Mouse (Mus musculus): ENCODE data around the gene C1qa. TPM values are rescaled to one million over a fixed set of nuclear protein-coding genes. Genes with fewer than 3 reads are reported as not detected.
A peak's percentile ranks its signal among the peaks of the same experiment; 100 is the strongest.

C1qa gene
- polyA plus RNA-seq, 1 experiment from 2014 or later: 34.2 TPM

- ATAC-seq (replicated peaks; ENCODE audit: low FRiP score, low TSS enrichment, low read depth): no peak
- Histone ChIP-seq H3K4me2 (ENCODE audit: low read length) (no peak overlapping the region), H3K36me3 (ENCODE audit: control insufficient read depth, insufficient read depth, low read length) (no peaks in the 10 kb centered on the region), H3K27ac (ENCODE audit: low read depth) (no peak overlapping the region), H3K4me1 (replicated peaks; ENCODE audit: control insufficient read depth, insufficient read depth, low read length) (no peaks in the 10 kb centered on the region), H3K9me3 (ENCODE audit: control insufficient read depth, low read length) (no peaks in the 10 kb centered on the region), H3K27me3 (replicated peaks; ENCODE audit: control insufficient read depth, insufficient read depth, low read length) (peaks cover 30% of the 10 kb centered on the region), H3K4me3 (ENCODE audit: low read depth, low read length) (no peak overlapping the region), H3K9ac (ENCODE audit: low read length) (no peak overlapping the region)
- WGBS: 42% methylated on average over 9 of the region's 9 CpGs
- DNase-seq (ENCODE audit: low spot score): no peak
Measured at GRCm38 (mm10) chr4:136911804-136912203, 13.2 kb upstream of the C1qa start.

DNA sequence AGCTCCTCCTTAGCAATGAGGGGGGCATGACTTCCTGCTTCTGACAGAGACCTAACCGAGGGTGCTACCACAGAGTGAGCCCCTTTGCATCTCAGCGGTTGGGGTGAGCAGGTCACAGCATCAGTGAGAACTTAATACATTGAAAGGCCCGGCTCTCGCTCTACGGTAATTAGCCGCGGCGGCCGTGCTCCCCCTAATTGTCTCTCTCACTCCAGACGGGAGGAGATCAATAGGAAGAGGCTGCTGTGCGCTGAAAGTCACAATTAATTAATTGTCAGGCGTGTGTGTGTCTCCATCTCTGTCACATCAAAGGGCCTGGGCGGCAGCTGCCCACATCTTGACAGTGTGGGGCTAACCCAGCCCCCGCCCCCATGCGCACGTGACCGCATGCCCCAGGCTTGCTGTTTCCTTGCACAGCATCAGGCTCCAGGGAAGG, 12.6 kb upstream of the C1qa start:
- Histone ChIP-seq H3K4me1 (replicated peaks; ENCODE audit: control insufficient read depth, insufficient read depth, low read length) (no peaks in the 10 kb centered on the region), H3K27me3 (replicated peaks; ENCODE audit: control insufficient read depth, insufficient read depth, low read length) (peaks cover 35% of the 10 kb centered on the region), H3K4me3 (ENCODE audit: low read depth, low read length) (no peak overlapping the region), H3K27ac (ENCODE audit: low read depth) (no peak overlapping the region), H3K9ac (ENCODE audit: low read length) (no peak overlapping the region), H3K9me3 (ENCODE audit: control insufficient read depth, low read length) (no peaks in the 10 kb centered on the region), H3K36me3 (ENCODE audit: control insufficient read depth, insufficient read depth, low read length) (no peaks in the 10 kb centered on the region), H3K4me2 (ENCODE audit: low read length) (no peak overlapping the region)
- 5% methylated on average over 17 of the region's 17 CpGs for WGBS
- no peak for DNase-seq (ENCODE audit: low spot score)
- ATAC-seq (replicated peaks; ENCODE audit: low FRiP score, low TSS enrichment, low read depth): no peak

DNA sequence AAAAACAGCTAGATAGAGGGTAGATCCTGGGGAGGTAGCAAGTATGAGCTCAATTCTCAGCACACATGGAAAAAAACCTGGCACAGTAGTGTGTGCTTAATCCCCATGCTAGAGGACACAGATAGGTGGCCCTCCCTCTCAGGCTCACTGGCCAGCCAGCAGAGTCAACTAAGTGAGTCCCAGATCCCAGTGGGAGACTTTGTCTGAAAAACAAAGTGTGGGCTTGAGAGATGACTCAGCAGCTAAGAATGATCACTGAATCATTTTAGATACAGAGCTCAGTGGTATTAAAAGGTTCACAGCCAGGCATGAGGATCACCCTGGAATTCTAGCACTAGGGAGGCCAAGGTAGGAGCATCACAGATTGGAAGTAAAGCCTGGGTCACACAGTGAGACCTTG, 9.2 kb upstream of the C1qa start:
- Histone ChIP-seq H3K27me3 (replicated peaks; ENCODE audit: control insufficient read depth, insufficient read depth, low read length) (peaks cover 58% of the 10 kb centered on the region), H3K9ac (ENCODE audit: low read length) (no peak overlapping the region), H3K36me3 (ENCODE audit: control insufficient read depth, insufficient read depth, low read length) (no peaks in the 10 kb centered on the region), H3K4me3 (ENCODE audit: low read depth, low read length) (no peak overlapping the region), H3K27ac (ENCODE audit: low read depth) (no peak overlapping the region), H3K4me1 (replicated peaks; ENCODE audit: control insufficient read depth, insufficient read depth, low read length) (no peaks in the 10 kb centered on the region), H3K4me2 (ENCODE audit: low read length) (no peak overlapping the region), H3K9me3 (ENCODE audit: control insufficient read depth, low read length) (no peaks in the 10 kb centered on the region)
- ATAC-seq (replicated peaks; ENCODE audit: low FRiP score, low TSS enrichment, low read depth) (no peak), DNase-seq (ENCODE audit: low spot score) (no peak)

GRCm38 (mm10) chr4:136907033-136907432, 8.4 kb upstream of the C1qa start:
- H3K9me3 ChIP-seq (ENCODE audit: control insufficient read depth, low read length): no peaks in the 10 kb centered on the region
- 10% methylated on average over 7 of the region's 7 CpGs for WGBS
- ATAC-seq (replicated peaks; ENCODE audit: low FRiP score, low TSS enrichment, low read depth) (no peak; the same call in 1 of the 2 replicates), DNase-seq (ENCODE audit: low spot score) (peak; percentile 88)
- H3K36me3 ChIP-seq (ENCODE audit: control insufficient read depth, insufficient read depth, low read length): no peaks in the 10 kb centered on the region
- H3K27ac ChIP-seq (ENCODE audit: low read depth): no peak overlapping the region
- no peak overlapping the region for H3K9ac ChIP-seq (ENCODE audit: low read length)
- peaks cover 50% of the 10 kb centered on the region for H3K27me3 ChIP-seq (replicated peaks; ENCODE audit: control insufficient read depth, insufficient read depth, low read length)
- no peak overlapping the region for H3K4me2 ChIP-seq (ENCODE audit: low read length)
- H3K4me3 ChIP-seq (ENCODE audit: low read depth, low read length): no peak overlapping the region
- H3K4me1 ChIP-seq (replicated peaks; ENCODE audit: control insufficient read depth, insufficient read depth, low read length): no peaks in the 10 kb centered on the region

- no peaks in the 10 kb centered on the region for H3K9me3 ChIP-seq (ENCODE audit: control insufficient read depth, low read length)
- H3K4me2 ChIP-seq (ENCODE audit: low read length): no peak overlapping the region
- no peaks in the 10 kb centered on the region for H3K4me1 ChIP-seq (replicated peaks; ENCODE audit: control insufficient read depth, insufficient read depth, low read length)
- peaks cover 35% of the 10 kb centered on the region for H3K27me3 ChIP-seq (replicated peaks; ENCODE audit: control insufficient read depth, insufficient read depth, low read length)
- H3K36me3 ChIP-seq (ENCODE audit: control insufficient read depth, insufficient read depth, low read length): no peaks in the 10 kb centered on the region
- WGBS: 3% methylated on average over 23 of the region's 23 CpGs
- H3K9ac ChIP-seq (ENCODE audit: low read length): no peak overlapping the region
- DNase-seq (ENCODE audit: low spot score) (no peak), ATAC-seq (replicated peaks; ENCODE audit: low FRiP score, low TSS enrichment, low read depth) (no peak)
- no peak overlapping the region for H3K27ac ChIP-seq (ENCODE audit: low read depth)
- no peak overlapping the region for H3K4me3 ChIP-seq (ENCODE audit: low read depth, low read length)
Measured at GRCm38 (mm10) chr4:136904767-136905539, 6.3 kb upstream of the C1qa start.

DNA sequence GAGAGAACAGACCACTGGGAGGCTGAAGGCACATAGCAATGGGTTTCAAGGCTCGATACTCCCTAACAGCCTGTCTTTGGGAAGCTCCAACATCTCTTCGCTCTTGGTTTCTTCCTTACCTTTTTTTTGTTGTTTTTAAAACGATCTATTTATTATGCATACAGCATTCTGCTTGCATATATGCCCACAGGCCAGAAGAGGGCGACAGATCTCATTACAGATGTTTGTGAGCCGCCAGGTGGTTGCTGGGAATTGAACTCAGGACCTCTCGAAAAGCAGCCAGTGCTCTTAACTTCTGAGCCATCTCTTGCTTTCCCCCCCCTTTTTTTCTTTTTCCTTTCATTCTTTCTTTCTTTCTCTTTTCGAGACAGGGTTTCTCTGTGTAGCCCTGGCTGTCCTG, 551 bp upstream of the C1qa start:
- Histone ChIP-seq H3K27ac (ENCODE audit: low read depth) (no peak overlapping the region), H3K9me3 (ENCODE audit: control insufficient read depth, low read length) (no peaks in the 10 kb centered on the region), H3K4me1 (replicated peaks; ENCODE audit: control insufficient read depth, insufficient read depth, low read length) (peaks cover 6% of the 10 kb centered on the region; the same call in 1 of the 2 replicates), H3K4me3 (ENCODE audit: low read depth, low read length) (no peak overlapping the region), H3K9ac (ENCODE audit: low read length) (no peak overlapping the region), H3K4me2 (ENCODE audit: low read length) (no peak overlapping the region), H3K27me3 (replicated peaks; ENCODE audit: control insufficient read depth, insufficient read depth, low read length) (peaks cover 25% of the 10 kb centered on the region), H3K36me3 (ENCODE audit: control insufficient read depth, insufficient read depth, low read length) (no peaks in the 10 kb centered on the region)
- DNase-seq (ENCODE audit: low spot score): no peak
- 63% methylated on average over 7 of the region's 7 CpGs for WGBS
- no peak for ATAC-seq (replicated peaks; ENCODE audit: low FRiP score, low TSS enrichment, low read depth)

DNA sequence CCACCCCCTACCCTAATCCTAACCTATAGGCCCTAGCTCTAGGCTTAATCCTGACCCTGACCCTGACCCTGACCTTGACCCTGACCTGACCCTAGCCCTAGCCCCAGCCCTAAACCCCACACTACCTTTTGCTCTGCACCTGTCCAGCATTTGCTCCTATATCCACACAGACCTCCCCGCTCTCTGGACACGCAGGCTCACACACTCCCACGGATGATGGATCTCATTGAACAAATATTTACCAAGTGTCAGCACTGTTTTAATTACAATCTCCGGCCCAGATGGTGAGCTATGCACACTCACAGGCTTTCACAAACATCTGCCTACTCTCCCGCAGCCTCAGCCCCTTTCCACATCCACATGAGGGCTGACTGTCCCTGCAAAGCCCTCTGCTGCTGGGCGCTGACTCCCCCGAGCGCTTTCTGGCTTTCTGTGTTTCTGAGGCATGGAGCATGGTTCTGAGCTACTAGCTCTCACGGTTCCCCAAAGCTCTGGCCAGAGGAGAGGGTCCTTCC, 462 bp downstream of the C1qa start:
- Histone ChIP-seq H3K27me3 (replicated peaks; ENCODE audit: control insufficient read depth, insufficient read depth, low read length) (peaks cover 20% of the 10 kb centered on the region), H3K27ac (ENCODE audit: low read depth) (no peak overlapping the region)

GRCm38 (mm10) chr4:136896461-136896860, 2.1 kb downstream of the C1qa start:
- Histone ChIP-seq H3K4me2 (ENCODE audit: low read length) (no peak overlapping the region), H3K4me1 (replicated peaks; ENCODE audit: control insufficient read depth, insufficient read depth, low read length) (peaks cover 6% of the 10 kb centered on the region; the same call in 1 of the 2 replicates), H3K9ac (ENCODE audit: low read length) (no peak overlapping the region), H3K4me3 (ENCODE audit: low read depth, low read length) (no peak overlapping the region), H3K27me3 (replicated peaks; ENCODE audit: control insufficient read depth, insufficient read depth, low read length) (peaks cover 20% of the 10 kb centered on the region), H3K9me3 (ENCODE audit: control insufficient read depth, low read length) (no peaks in the 10 kb centered on the region), H3K36me3 (ENCODE audit: control insufficient read depth, insufficient read depth, low read length) (no peaks in the 10 kb centered on the region), H3K27ac (ENCODE audit: low read depth) (no peak overlapping the region)
- 42% methylated on average over 10 of the region's 10 CpGs for WGBS
- ATAC-seq (replicated peaks; ENCODE audit: low FRiP score, low TSS enrichment, low read depth) (no peak), DNase-seq (ENCODE audit: low spot score) (no peak)

More for the DNA sequence above, 462 bp downstream of the C1qa start:
- ATAC-seq (replicated peaks; ENCODE audit: low FRiP score, low TSS enrichment, low read depth) (no peak), DNase-seq (ENCODE audit: low spot score) (no peak)
- H3K9me3 ChIP-seq (ENCODE audit: control insufficient read depth, low read length): no peaks in the 10 kb centered on the region
- no peaks in the 10 kb centered on the region for H3K36me3 ChIP-seq (ENCODE audit: control insufficient read depth, insufficient read depth, low read length)
- no peak overlapping the region for H3K4me3 ChIP-seq (ENCODE audit: low read depth, low read length)
- no peak overlapping the region for H3K9ac ChIP-seq (ENCODE audit: low read length)
- H3K4me2 ChIP-seq (ENCODE audit: low read length): no peak overlapping the region
- peaks cover 6% of the 10 kb centered on the region; the same call in 1 of the 2 replicates for H3K4me1 ChIP-seq (replicated peaks; ENCODE audit: control insufficient read depth, insufficient read depth, low read length)
- WGBS: 27% methylated on average over 9 of the region's 9 CpGs

- Histone ChIP-seq H3K4me2 (ENCODE audit: low read length) (no peak overlapping the region), H3K27ac (ENCODE audit: low read depth) (no peak overlapping the region), H3K27me3 (replicated peaks; ENCODE audit: control insufficient read depth, insufficient read depth, low read length) (peaks cover 20% of the 10 kb centered on the region), H3K36me3 (ENCODE audit: control insufficient read depth, insufficient read depth, low read length) (no peaks in the 10 kb centered on the region), H3K4me3 (ENCODE audit: low read depth, low read length) (no peak overlapping the region), H3K9me3 (ENCODE audit: control insufficient read depth, low read length) (no peaks in the 10 kb centered on the region), H3K4me1 (replicated peaks; ENCODE audit: control insufficient read depth, insufficient read depth, low read length) (peaks cover 6% of the 10 kb centered on the region; the same call in 1 of the 2 replicates), H3K9ac (ENCODE audit: low read length) (no peak overlapping the region)
- DNase-seq (ENCODE audit: low spot score) (no peak), ATAC-seq (replicated peaks; ENCODE audit: low FRiP score, low TSS enrichment, low read depth) (no peak)
- 9% methylated on average over 13 of the region's 15 CpGs for WGBS
Measured at GRCm38 (mm10) chr4:136895861-136896260, 2.7 kb downstream of the C1qa start.

Data from intestine, embryonic 14.5 days (tissue).